In genomic region chr1:45701516-45701915, GRCm38 (mm10) we compare ENCODE assay signal across 15 mouse cellular contexts.
"Had no signal": no experiment of that assay in that cellular context is flagged by ENCODE, and none has a peak within 500 bp of the region (broad histone marks: within the 10 kb centered on the region; RNA-seq: fewer than 3 reads in every experiment).

No protein-coding gene starts in this region.

- H3K4me2 ChIP-seq: kidney, embryonic 15.5 days; liver, embryonic 11.5 days; liver, embryonic 15.5 days; neural tube, embryonic 15.5 days had no signal

- H3K27me3 ChIP-seq: kidney, embryonic 15.5 days; liver, embryonic 15.5 days; neural tube, embryonic 15.5 days had no signal

- H3K9ac ChIP-seq: kidney, embryonic 15.5 days; liver, embryonic 15.5 days; neural tube, embryonic 15.5 days had no signal

- DNase-seq: kidney, adult 2 months; kidney, postnatal 14 days; lung, adult 2 months; midbrain, embryonic 14.5 days; right cerebral cortex, adult 18-20 months; spleen, adult 18-20 months; thymus, postnatal 4 days had no signal

- H3K4me3 ChIP-seq: kidney, embryonic 15.5 days; left cerebral cortex, adult 2 months; liver, embryonic 15.5 days; midbrain, embryonic 10.5 days; myocyte; neural tube, embryonic 15.5 days had no signal

- H3K4me1 ChIP-seq: kidney, embryonic 15.5 days; liver, embryonic 15.5 days; midbrain, embryonic 10.5 days; neural tube, embryonic 15.5 days had no signal

- H3K27ac ChIP-seq: kidney, embryonic 15.5 days; left cerebral cortex, adult 2 months; liver, embryonic 15.5 days; midbrain, embryonic 10.5 days; neural tube, embryonic 15.5 days had no signal

- ATAC-seq: intestine, embryonic 16.5 days had no signal

- H3K9me3 ChIP-seq: kidney, embryonic 15.5 days; liver, embryonic 15.5 days; midbrain, embryonic 10.5 days; neural tube, embryonic 15.5 days had no signal

- H3K36me3 ChIP-seq: kidney, embryonic 15.5 days; liver, embryonic 15.5 days; midbrain, embryonic 10.5 days; neural tube, embryonic 15.5 days had no signal
